Mouse (Mus musculus) cortical plate, adult 2 months (tissue): ENCODE results near the gene Ghdc.

Experiments used
- CTCF ChIP-seq: fragments of 200-500 bp; IDR thresholded peaks from 2 replicates; pipeline ENCODE4 v1.5.1; 2011; ENCODE audit warnings: mild to moderate bottlenecking, control low read depth, low read length; ENCODE audit not compliant: insufficient read depth; ENCODE audit errors: extremely low read depth
- POLR2A ChIP-seq: fragments of 200-500 bp; IDR thresholded peaks from 2 replicates; pipeline ENCODE4 v1.6.1; 2011; ENCODE audit warnings: mild to moderate bottlenecking, low read length, control low read depth; ENCODE audit not compliant: insufficient read depth; ENCODE audit errors: extremely low read depth

- TF ChIP-seq POLR2A (no peak), CTCF (peak; percentile 63)
These were observed 25.7 kb downstream of the Ghdc start for GRCm38 (mm10) chr11:100745085-100745484.
